Mouse (Mus musculus) c-Kit-negative CD71-positive TER-119-positive erythroid progenitor cells, embryonic 14.5 days (primary cell): ENCODE results near the gene Smim1.

Experiments used
- DNase-seq: peaks from one replicate; pipeline ENCODE4 v3.0.0-alpha.2; 2013; ENCODE audit warnings: low read depth, low spot score

Gene Smim1

GRCm38 (mm10) chr4:154021432-154021831, 4.6 kb downstream of the Smim1 start:
- no peak for DNase-seq

- DNase-seq: peak; percentile 42
These were observed 6.5 kb downstream of the Smim1 start for GRCm38 (mm10) chr4:154019571-154019970.

- DNase-seq: no peak
These were observed 10.6 kb downstream of the Smim1 start for GRCm38 (mm10) chr4:154015476-154015875.

- DNase-seq: no peak
These were observed 13.7 kb downstream of the Smim1 start for GRCm38 (mm10) chr4:154012132-154012882.

GRCm38 (mm10) chr4:154011646-154012089, 14.4 kb downstream of the Smim1 start, which contains the start of gene Lrrc47:
Gene Lrrc47, plus strand, starts transcription at chr4:154011731.
- DNase-seq: peak; percentile 63

- no peak for DNase-seq
These were observed 15.0 kb downstream of the Smim1 start for GRCm38 (mm10) chr4:154010907-154011645.

- no peak for DNase-seq
These were observed 18.3 kb downstream of the Smim1 start for GRCm38 (mm10) chr4:154007759-154008158.

GRCm38 (mm10) chr4:154006264-154006663, 19.8 kb downstream of the Smim1 start:
- DNase-seq: no peak

- no peak for DNase-seq
These were observed 20.5 kb downstream of the Smim1 start for GRCm38 (mm10) chr4:154005488-154005887.

- no peak for DNase-seq
These were observed 32.5 kb downstream of the Smim1 start for GRCm38 (mm10) chr4:153993505-153993904.

- DNase-seq: no peak
These were observed 33.3 kb downstream of the Smim1 start for GRCm38 (mm10) chr4:153992715-153993114.

- no peak for DNase-seq
These were observed 45.6 kb downstream of the Smim1 start for GRCm38 (mm10) chr4:153980470-153980869.

- DNase-seq: no peak
These were observed 46.8 kb downstream of the Smim1 start for GRCm38 (mm10) chr4:153979243-153979642.

GRCm38 (mm10) chr4:153975768-153976167, 50.3 kb downstream of the Smim1 start:
- no peak for DNase-seq

- no peak for DNase-seq
These were observed 50.8 kb downstream of the Smim1 start for GRCm38 (mm10) chr4:153975292-153975662.

- peak; percentile 84 for DNase-seq
These were observed 51.4 kb downstream of the Smim1 start, which contains the start of the genes Dffb and Cep104 for GRCm38 (mm10) chr4:153974431-153975291. Gene Dffb, minus strand, starts transcription at chr4:153975126. Gene Cep104, plus strand, starts transcription at chr4:153975194.
